Mouse (Mus musculus) CD4-positive, CD25-positive, alpha-beta regulatory T cell, adult 2 months (primary cell): ENCODE measurements around the gene BC004004.
"Not testable (repeated sequence)": the region's sequence is repeated elsewhere in the genome, so short reads cannot be mapped to it uniquely, and the experiment has no call there.

ENCODE experiments used
- DNase-seq: peaks from one replicate; pipeline ENCODE4 v3.0.0-alpha.2; 2012; ENCODE audit warnings: low read depth, low spot score

BC004004 gene

GRCm38 (mm10) chr17:29299282-29299681 lies 30.7 kb downstream of the BC004004 start:
- DNase-seq, result no peak

DNA sequence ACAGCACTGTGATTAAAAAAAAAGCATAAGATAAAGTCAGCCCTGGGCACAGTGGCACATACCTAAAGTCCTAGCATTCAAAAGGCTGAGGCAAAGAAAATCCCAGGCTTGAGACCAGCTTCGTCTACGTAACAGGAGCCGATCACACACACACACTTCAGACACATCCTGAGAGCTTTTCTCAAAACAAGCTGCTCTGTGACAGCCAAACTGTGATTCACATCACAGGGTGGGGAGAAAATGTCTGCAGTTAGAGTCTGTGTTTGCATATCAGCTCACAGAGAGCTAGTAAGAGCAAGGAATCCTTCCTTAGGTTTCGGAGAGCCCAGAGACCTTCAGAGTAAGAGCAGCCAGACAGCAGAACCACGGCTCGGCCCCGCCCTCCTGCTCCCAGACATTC lies 32.3 kb downstream of the BC004004 start:
- DNase-seq, result no peak

- DNase-seq, result no peak
These were observed 32.8 kb downstream of the BC004004 start for GRCm38 (mm10) chr17:29301421-29301820.

GRCm38 (mm10) chr17:29302149-29302548 lies 33.6 kb downstream of the BC004004 start:
- DNase-seq, result peak; percentile 23

DNA sequence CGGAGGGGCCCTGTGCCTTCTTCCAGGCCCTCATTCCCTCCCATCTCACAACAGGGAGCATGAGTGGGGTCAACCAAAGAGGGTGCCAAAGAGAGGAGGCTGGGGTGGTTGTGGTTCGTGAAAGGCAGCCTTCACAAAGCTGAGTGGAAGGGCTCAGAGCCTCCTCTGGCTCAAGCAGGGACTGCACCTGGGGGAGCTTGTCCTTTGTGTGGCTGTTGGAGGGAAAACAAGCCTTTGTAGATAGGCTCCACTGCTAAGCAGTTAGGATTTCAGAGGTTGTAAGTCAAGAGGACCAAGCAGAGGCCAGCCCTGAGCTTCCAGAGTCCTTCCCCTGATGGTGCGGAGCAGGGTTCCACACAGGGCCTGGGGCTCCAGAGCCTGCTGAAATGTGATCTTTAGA lies 34.5 kb downstream of the BC004004 start:
- peak; percentile 65 for DNase-seq

- no peak for DNase-seq
These were observed 35.3 kb downstream of the BC004004 start for GRCm38 (mm10) chr17:29303856-29304255.

DNA sequence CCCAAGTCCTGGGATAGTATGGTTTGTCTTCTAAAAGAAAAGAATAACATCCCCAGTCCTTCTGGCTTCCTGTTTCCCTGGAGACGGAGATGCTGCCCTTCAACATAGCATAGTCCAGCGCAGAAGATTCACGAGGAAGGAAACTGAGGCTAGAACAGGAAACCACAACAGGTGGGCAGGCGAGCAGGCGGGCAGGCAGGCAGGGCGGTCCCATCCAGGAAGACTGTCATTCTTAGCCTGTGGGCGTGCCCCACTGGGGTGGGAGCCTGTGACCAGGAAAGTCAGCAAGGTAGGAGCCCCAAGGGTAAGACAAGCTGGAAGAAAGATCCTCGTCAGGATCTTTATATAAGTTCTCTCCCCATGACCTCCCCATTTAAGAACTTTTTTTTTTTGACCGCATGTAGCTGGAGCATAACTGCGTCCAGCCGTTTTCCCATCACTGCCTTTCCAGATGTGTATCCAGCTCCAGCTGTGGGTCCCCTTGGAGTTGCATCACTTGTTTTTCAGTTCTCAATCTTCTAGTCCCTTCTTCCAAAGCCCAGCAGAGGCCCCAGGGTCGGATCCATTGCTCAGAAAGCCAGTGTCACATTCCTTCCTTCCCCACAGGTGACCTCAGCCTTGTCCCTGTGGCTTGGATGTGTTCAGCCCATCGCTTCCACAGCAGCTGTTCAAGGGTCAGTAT lies 35.9 kb downstream of the BC004004 start:
- DNase-seq, result peak; percentile 50

GRCm38 (mm10) chr17:29305058-29305806 lies 36.6 kb downstream of the BC004004 start:
- DNase-seq, result no peak

DNA sequence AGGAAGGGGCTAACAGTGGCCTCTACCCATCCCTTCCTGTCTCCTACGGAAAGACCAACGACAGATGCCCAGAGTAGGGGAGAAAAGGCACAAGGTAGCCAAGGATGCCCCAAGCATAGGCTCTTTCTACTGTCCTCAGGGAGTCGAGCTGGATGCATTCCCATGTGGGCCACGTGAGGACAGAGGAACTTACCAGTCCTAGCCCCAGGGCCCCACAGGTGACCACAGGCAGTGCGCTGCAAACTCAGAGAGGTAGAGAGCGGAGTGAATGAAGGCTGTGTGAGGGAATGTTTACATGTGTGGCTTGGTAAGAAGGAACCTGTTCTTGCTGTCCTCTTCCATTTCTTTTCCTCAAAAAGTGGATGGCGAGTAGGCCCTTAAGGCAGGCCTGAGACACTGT lies 37.3 kb downstream of the BC004004 start:
- no peak for DNase-seq

- no peak for DNase-seq
These were observed 41.6 kb downstream of the BC004004 start for GRCm38 (mm10) chr17:29310056-29310623.

- DNase-seq, result no peak
These were observed 43.0 kb downstream of the BC004004 start for GRCm38 (mm10) chr17:29311602-29312001.

DNA sequence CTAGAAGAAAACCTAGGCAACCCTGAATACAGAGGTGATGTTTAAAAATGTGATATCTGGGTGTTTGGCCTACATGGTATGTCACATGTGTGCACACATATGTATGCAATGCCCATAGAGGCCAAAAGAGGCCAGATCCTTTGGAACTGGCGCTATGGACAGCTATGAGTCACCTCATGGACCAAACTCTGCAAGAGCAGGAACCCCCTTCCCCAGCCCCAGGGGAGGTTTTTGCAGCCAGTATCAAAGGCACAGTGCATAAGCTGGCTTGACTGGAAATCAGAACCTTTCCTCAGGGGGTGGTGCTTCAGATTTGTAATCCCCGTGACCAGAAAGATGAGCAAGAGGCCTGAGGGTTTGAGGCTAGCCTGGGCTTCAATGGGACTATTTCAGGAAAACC lies 43.5 kb downstream of the BC004004 start:
- DNase-seq, result no peak

DNA sequence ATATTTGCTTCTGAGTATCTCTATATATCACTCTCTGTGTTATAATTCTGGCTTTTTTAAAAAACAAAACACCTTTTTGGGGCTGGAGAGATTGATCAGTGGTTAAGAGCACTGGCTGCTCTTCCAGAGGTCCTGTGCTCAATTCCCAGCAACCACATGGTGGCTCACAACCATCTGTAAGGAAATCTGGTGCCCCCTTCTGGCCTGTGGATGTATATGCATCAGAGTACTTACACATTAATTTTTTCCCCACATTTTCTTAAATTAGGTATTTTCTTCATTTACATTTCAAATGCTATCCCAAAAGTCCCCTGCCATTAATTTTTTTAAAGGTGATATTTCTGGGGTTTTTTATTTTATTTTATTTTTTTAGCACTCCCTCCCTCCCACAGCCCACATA lies 44.7 kb downstream of the BC004004 start:
- DNase-seq, result peak; percentile 63

GRCm38 (mm10) chr17:29315672-29316465 lies 47.3 kb downstream of the BC004004 start:
- DNase-seq, result no peak

DNA sequence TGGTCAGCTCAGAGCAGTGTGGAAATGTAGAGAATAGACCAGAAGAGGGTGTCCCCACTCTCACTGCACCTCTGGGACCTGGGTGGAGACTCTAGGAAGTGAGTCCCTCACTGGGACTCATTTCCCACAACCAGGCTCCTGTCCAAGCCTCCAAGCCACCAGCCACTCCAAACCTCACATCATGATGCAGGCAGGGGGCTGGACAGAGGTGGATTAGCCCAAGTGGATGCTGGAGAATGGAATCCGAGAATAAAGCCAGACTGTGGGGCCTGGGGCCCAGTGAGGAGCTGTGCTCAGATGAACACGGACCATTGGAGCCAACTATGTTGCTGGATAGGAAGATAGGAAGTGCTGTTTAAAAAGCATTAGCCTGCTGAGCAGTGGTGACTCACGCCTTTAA lies 48.3 kb downstream of the BC004004 start:
- DNase-seq, result no peak

- DNase-seq, result not testable (repeated sequence)
These were observed 48.8 kb downstream of the BC004004 start, which contains the start of gene Pi16 for GRCm38 (mm10) chr17:29317380-29317779. Gene Pi16, plus strand, starts transcription at chr17:29317680.

- DNase-seq, result no peak
These were observed 50.2 kb downstream of the BC004004 start for GRCm38 (mm10) chr17:29318731-29319250.

GRCm38 (mm10) chr17:29319476-29319875 lies 50.9 kb downstream of the BC004004 start:
- DNase-seq, result no peak

- DNase-seq, result no peak
These were observed 51.5 kb downstream of the BC004004 start for GRCm38 (mm10) chr17:29319881-29320639.

DNA sequence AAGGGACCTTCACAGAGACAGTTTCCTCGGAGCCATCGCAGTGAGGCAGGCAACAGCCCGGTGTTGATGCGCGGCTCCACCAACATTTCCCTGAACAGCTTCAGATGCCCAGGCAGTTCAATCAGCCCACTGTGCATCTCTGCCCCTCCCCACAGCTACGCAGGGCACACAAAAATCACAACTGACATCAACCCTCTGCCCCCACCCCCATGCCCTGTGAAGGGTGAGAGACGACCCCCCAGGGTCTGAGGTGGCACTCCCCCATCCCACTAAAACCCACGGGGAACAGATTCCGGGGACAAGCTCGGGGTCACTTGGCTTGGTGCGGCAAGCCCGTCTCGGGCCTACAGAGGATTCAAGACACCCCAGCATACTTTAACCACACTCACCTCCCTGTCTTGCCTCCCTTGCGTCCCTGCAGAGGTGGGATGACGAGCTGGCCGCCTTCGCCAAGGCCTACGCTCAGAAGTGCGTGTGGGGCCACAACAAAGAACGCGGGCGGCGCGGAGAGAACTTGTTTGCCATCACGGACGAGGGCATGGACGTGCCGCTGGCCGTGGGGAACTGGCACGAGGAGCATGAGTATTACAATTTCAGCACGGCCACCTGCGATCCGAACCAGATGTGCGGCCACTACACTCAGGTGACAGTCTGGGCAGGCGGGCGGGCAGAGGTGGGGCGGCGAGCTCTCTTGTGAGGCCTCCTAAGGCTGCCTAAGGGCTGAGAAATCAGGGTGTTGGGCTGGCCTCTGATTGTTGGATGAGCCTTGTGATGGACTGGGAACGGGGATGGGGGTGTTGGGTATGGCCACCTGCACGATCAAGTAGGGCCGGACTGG lies 53.4 kb downstream of the BC004004 start:
- no peak for DNase-seq
